Mouse (Mus musculus) embryo, embryonic 11.5 days (tissue): ENCODE results near the gene Zfp612.
"Not testable (repeated sequence)": the region's sequence is repeated elsewhere in the genome, so short reads cannot be mapped to it uniquely, and the experiment has no call there.

Source experiments
- DNase-seq: peaks from one replicate; pipeline ENCODE4 v3.0.0-alpha.2; 2012; ENCODE audit warnings: low read depth, low spot score

The Zfp612 gene

GRCm38 (mm10) chr8:110079282-110080221 is at the start of gene Zfp612:
Zfp612 (plus strand) TSS chr8:110079746.
- peak; percentile 31 for DNase-seq

- not testable (repeated sequence) for DNase-seq
Measured at GRCm38 (mm10) chr8:110033771-110034170, 45.8 kb upstream of the Zfp612 start.

GRCm38 (mm10) chr8:110034331-110034730 is 45.2 kb upstream of the Zfp612 start:
- no peak for DNase-seq

GRCm38 (mm10) chr8:110036156-110036555 is 43.4 kb upstream of the Zfp612 start:
- no peak for DNase-seq

- no peak for DNase-seq
Measured at GRCm38 (mm10) chr8:110039216-110039615, 40.3 kb upstream of the Zfp612 start.

- DNase-seq = no peak
Measured at GRCm38 (mm10) chr8:110039659-110040058, 39.9 kb upstream of the Zfp612 start, which contains the start of gene Chst4. Chst4 (minus strand) TSS chr8:110039740.

- DNase-seq = no peak
Measured at GRCm38 (mm10) chr8:110040509-110040908, 39.0 kb upstream of the Zfp612 start.

GRCm38 (mm10) chr8:110051208-110051607 is 28.3 kb upstream of the Zfp612 start:
- DNase-seq = no peak

- no peak for DNase-seq
Measured at GRCm38 (mm10) chr8:110058207-110058606, 21.3 kb upstream of the Zfp612 start.

GRCm38 (mm10) chr8:110064161-110064560 is 15.4 kb upstream of the Zfp612 start:
- no peak for DNase-seq

- no peak for DNase-seq
Measured at GRCm38 (mm10) chr8:110064606-110065365, 14.8 kb upstream of the Zfp612 start.

- DNase-seq = no peak
Measured at GRCm38 (mm10) chr8:110065676-110066075, 13.9 kb upstream of the Zfp612 start.

GRCm38 (mm10) chr8:110069706-110070105 is 9.8 kb upstream of the Zfp612 start:
- no peak for DNase-seq

- peak; percentile 59 for DNase-seq
Measured at GRCm38 (mm10) chr8:110071600-110071999, 7.9 kb upstream of the Zfp612 start.

- no peak for DNase-seq
Measured at GRCm38 (mm10) chr8:110074496-110074895, 5.0 kb upstream of the Zfp612 start.

GRCm38 (mm10) chr8:110082416-110083105 is 3.0 kb downstream of the Zfp612 start:
- DNase-seq = no peak

- DNase-seq = no peak
Measured at GRCm38 (mm10) chr8:110091869-110092268, 12.3 kb downstream of the Zfp612 start.

- DNase-seq = no peak
Measured at GRCm38 (mm10) chr8:110100907-110101306, 21.4 kb downstream of the Zfp612 start, which contains the start of gene Gm21964. Gm21964 (plus strand) TSS chr8:110101207.

GRCm38 (mm10) chr8:110101676-110102075 is 22.1 kb downstream of the Zfp612 start:
- no peak for DNase-seq

GRCm38 (mm10) chr8:110102653-110103052 is 23.1 kb downstream of the Zfp612 start, which contains the start of gene Gm17720:
Gm17720 (minus strand) TSS chr8:110102753.
- no peak for DNase-seq

GRCm38 (mm10) chr8:110119715-110120114 is 40.2 kb downstream of the Zfp612 start:
- no peak for DNase-seq

- DNase-seq = peak; percentile 63
Measured at GRCm38 (mm10) chr8:110130537-110130936, 51.0 kb downstream of the Zfp612 start.
